Mouse (Mus musculus) granulocyte monocyte progenitor cell, adult 5-6 weeks (primary cell): ENCODE measurements around the gene Golm1. TPM values are rescaled to one million over a fixed set of nuclear protein-coding genes. Genes with fewer than 3 reads are reported as not detected.

ENCODE experiments used
- ATAC-seq: replicated peaks from 2 replicates; pipeline ENCODE4 v1.8.0; 2016; ENCODE audit warnings: mild to moderate bottlenecking, moderate TSS enrichment, inconsistent platforms; ENCODE audit not compliant: poor library complexity, severe bottlenecking
- total RNA-seq, 2 experiments: library from RNA; stranded (forward) in 1 of 2; stranded (reverse) in 1 of 2; fragments of 200-712, 200-1000 nt in 1 of 2; fragments of >200 nt in 1 of 2; fragmentation: Nextera tagmentation in 1 of 2; gene quantifications; 2 replicates each; pipeline ENCODE4 v1.2.3; 2014 to 2017

The Golm1 gene
- total RNA-seq, 2 experiments from 2014 or later: 7.2 to 12.4 TPM

DNA sequence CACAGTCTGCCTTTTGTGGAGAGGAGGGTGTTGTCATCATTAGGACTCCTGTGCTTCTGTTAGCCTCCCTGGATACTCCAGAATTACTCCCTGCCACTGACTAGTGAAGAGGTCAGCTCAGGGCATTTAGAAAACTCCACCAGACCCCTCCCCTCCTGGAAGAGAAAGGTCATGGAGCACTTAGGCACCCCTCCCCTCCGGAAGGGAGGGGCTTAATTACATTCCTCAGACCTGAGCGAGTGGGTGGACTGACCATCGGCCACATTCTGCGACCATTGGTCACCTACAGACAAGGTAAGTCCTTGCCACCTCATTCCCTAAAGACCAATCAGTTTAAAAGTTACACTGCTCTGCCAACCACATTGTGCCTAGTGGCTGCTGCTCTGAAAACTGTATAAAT is 3.7 kb upstream of the Golm1 start:
- no peak for ATAC-seq

DNA sequence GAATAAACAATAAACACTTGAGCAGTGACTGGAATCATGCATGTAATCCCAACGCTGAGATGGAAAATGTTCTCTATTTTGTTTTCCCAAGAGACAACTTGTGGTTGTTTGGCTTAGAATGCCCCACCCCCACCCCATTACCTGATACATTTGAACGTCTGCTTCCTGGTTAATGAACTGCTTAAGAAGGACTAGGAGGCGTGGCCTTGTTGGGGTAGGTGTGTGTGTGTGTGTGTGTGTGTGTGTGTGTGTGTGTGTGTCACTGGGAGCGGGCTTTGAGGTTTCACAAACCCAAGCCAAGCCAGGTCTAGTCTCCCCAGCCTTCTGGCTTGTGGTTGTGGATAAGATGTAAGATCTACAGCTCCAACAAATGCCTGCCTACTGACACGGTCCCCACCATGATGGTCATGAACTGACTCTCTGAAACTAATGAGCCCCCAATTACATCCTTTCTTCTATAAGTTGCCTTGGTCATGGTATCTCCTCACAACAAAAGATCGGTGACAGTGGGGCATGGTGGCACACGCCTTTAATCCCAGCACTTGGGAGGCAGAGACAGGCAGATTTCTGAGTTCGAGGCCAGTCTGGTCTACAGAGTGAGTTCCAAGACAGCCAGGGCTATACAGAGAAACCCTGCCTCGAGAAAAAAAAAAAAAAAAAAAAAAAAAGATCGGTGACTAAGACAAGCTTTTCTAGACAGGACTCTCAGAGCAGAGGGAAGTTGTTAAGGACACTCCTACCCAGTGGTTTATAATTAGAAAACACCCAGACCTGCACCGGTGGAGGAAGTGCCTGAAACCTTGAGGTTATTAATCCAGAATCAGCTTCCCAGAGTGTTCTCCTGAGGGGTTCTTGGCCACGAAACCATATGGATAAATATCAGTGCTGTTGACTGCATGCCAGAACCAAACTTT is 962 bp upstream of the Golm1 start:
- peak; percentile 48 for ATAC-seq

DNA sequence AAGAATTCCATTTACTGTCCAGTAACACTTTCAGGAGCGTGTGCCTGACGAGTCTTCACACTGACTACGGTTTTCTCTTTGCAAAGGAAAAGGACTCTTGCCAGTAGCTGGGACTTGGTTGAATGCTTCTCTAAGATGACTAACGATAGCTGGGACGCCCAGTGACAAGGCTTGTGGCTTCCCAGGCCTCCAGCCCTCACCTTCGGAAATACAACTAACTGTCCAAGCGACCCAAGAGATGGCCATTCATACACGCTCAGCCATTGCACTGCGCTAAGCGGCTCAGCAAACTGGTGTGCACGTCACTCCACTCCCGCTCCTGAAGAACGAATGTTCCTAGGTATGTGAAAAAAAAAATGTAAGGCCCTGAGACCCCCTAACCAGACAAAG is 855 bp downstream of the Golm1 start:
- ATAC-seq: no peak

DNA sequence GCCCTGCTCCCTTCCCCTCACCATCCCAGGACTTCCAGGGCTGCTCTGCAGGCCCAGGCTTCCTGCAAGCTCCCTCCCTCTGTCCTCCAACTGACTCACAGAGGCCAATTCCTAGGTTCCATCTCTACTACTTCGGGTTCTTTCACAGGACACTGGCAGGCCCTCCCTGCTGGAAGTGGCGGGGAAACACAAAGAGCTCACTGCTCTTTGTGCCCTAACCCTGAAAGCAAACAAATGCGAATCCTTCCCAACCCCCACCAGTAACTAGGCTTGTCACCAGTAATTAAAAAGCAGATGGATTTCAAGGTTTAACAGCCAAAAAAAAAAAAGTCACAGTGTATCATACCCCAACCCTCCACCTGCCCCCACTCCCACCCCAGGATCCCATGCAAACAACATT is 1.4 kb downstream of the Golm1 start:
- ATAC-seq: no peak

DNA sequence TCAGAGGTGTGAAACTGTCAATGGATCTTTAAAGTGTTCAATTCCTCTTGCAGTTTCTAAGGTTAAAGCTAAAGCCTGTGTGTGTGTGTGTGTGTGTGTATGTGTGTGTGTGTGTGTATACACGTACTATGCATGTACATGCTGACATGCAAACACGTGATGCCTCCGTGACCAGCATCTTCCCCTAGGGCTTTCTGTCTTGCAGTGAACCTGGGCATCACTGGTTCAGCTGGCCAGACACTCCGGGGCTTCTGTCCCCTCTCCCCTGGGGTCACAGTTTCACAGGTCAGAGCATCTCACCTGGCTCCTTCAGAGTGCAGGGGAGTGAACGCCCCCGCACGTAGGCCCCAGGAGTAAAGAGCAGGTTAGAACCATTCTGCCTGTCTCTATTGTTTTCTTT is 2.0 kb downstream of the Golm1 start:
- ATAC-seq: no peak

DNA sequence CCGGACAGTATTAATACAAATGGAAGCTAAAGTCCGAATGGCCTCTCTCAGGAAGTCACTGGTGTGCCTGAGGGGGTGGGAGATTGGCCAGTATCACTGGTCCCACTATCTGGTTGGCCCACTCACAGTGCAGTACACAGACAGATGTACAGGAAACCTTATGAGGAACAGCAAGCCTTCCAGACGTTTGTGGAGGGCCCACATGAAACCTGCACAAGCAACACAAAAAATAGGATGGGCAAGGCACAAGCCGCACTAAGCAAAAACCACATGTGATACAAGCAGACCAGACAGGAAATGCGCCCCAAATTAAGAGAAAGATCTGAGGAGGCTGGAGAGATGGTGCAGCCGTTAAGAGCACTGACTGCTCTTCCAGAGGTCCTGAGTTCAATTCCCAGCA is 3.4 kb downstream of the Golm1 start:
- peak; percentile 68 for ATAC-seq

DNA sequence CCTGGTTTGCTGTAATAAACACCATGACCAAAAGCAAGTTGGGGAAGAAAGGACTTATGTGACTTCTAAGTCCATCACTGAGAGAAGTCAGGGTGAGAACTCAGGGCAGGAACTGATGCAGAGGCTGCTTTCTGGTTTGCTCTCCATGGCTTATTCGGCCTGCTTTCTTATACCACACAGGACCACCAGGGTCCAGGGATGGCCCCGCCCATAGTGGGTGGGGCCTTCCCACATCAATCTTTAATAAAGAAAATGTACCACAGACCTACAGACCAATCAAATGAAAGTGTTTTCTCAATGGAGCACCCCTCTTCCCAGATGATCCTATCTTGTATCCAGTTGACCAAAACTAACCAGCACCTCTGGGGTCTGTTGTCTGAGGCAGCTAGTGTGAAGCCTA is 4.1 kb downstream of the Golm1 start:
- ATAC-seq: no peak

DNA sequence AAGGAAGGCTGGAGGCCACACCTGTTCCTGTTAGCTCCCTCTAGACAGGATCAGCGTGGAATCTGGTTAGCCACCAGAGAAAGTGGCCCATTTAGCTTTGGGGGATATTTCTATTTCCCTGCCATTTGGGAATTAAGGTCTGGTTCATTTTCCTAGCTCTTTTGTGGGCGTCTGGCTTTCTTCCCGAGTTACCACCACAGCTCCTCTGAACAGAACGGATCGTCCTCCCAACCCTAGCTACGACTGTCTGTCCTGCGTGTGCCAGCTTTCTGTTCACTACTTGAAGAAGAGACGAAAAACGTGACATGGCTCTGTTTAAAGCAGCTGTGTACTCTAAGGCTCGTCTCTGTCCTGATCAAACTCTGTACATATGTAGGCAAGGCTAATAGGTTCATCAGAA is 5.7 kb downstream of the Golm1 start:
- no peak for ATAC-seq

DNA sequence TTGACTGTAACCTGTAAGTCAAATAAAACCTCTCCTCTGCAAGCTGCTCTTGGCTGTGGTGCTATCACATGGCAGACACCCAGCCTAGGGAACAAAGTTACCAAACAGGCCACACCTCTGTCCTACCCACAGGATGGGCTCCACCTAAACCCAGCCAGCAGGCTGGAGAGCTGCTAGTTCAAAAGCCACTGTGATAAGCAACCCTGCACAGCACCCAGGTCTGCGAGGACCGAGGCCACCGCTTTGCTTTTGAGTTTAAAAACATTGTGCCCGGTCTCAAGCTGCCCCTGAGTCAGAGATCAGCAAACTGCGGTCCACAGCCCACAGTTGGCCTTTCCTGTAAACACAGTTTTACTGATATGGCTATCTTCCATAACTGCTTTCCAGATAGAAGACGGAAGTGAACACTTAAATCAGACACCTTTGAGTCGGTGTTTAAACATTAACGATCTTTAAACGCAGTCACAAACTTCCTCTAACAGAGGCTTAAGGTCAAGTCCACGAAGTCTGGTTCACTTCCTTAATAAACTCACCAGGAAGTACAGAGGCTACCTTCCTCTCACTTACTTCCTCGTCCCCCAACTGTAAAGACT is 7.0 kb downstream of the Golm1 start:
- ATAC-seq: peak; percentile 71

DNA sequence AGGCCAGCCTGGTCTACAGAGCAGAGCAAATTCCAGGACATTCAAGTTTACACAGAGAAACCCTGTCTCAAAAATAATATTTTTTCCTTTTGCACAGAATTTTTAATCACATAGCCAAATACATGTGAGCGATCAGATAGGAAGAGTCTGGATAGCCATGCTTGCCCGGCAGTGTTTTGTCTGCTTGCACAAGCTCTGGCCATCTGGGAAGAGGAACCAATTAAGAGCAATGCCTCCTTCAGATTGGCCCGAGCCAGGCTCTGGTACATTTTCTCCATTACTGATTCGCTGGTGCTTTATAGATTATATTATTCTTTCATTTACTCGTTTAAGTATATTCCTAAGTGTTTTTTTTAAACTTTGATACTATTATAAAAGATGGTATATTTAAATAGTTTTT is 7.8 kb downstream of the Golm1 start:
- peak; percentile 36 for ATAC-seq

DNA sequence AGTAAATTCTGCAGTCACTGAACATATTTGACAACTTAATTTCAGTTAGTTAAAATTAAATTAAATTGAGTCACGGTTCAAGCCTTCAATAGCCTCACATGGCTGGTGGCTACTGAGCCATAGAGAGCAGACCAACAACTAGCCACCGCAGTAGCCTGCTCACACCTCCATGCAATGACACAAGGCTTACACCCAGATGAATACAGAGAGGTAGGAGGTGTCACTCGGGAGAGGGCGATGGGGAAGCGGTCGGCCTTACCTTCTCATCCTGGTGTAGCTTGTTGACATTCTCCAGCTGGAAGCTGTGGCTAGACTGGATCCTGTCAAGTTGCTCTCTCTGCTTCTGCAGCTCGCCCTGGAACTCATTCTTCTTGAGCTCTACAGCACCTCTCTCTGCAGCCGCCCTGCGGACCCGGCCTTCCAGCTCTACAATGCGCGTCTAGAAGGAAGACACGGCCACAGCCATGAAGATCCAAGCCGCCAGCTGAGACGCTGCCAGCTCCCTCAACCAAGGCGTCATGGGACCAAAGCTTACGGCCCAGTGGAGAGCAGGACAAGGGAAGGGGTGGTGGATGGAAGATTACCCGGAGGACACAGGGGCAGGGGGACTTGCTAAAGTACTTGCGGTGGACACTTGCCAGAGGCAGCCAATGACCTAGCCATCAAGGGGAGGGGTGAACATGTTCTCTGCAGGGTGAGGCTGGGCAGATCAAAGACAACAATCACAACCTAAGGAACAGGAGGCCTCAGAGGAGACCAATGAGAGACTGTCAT is 11.5 kb downstream of the Golm1 start:
- ATAC-seq: no peak

DNA sequence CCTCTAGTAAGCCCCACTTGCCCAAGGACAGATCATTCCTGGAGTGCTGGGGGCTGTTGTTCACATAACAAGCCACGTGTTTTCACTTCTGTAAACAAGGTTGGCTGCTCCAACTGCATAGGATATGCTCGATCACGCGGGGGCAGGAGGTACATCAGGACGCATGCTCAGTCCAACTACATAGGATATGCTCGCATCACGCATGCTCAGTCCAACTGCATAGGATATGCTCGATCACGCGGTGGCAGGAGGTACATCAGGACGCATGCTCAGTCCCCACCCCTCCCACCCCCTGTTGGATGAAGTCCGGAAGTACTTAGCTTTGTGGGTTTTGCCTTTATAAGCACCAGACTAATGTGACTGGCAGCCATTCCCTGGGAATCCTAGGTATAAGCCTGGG is 13.6 kb downstream of the Golm1 start:
- ATAC-seq: no peak

DNA sequence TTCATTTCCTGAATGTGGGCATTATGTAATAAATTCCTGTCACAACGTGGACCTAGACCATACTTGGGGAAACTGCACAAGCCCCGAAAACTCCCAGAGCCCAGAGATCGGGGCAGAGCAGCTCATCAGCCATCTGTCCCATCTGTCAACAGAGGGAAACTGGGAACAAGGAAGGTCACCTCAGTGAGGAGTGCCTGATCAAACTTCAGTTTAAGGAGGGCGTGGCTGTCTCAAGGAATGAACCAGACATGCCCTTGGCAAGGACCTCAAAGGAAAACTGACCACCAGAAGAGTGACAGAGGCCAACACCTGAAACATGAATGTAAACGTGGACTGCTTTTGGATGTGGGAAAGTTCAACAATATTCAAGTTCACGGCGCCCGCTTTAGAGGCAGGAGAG is 14.2 kb downstream of the Golm1 start:
- ATAC-seq: no peak

DNA sequence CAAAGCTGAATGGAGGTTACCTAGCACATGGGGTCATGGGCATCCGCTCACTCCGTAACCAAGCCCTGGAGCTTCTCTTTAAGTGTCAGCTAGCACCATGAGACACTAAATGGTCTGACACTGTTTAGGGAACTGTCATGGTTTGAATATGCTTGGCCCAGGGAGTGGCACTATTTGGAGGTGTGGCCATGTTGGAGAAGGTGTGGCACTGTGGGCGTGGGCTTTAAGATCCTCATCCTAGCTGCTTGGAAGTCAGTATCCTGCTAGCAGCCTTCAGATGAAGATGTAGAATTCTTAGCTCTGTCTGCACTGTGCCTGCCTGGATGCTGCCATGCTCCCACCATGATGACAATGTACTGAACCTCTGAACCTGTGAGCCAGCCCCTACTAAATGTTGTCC is 15.2 kb downstream of the Golm1 start:
- ATAC-seq: no peak

DNA sequence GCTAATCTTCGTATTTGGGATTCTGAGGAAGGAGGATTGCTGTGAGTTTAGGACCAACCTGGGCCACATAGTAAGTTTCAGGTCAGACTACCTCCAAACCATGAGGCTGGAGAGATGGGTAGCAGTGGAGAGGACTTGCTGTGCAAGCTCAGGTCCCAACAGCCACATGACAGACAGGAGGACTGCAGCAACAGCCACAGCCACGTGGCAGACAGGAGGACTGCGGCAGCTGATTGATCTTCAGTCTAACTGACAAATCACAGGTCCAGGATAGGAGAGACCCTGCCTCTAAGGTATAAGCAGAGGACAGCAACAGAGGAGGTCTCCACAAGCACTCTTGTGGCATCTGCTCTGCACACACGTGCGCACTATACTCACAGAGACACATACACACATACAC is 17.8 kb downstream of the Golm1 start:
- ATAC-seq: no peak

DNA sequence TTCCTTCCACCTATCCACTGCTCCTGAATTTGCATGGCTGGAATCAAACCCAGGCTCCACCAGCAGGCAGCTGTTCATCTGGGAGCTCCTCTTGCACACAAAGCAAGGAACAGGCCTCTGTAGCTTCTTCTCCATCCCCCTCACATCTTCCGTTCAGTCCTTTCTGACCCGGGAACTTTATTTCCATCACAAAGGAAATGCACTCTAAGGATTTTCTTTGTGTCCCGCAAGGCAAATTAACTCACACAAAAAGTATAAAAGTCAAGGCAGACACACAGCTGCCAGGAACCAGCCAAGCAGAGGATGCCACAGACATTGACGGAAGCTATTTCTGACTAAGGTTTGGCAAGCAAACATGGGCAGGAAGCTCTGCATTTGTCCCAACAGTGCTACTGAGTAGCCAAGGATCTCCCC is 18.6 kb downstream of the Golm1 start:
- 0 out of 2 replicates have a peak, but pooled peaks have one; percentile 11 for ATAC-seq

DNA sequence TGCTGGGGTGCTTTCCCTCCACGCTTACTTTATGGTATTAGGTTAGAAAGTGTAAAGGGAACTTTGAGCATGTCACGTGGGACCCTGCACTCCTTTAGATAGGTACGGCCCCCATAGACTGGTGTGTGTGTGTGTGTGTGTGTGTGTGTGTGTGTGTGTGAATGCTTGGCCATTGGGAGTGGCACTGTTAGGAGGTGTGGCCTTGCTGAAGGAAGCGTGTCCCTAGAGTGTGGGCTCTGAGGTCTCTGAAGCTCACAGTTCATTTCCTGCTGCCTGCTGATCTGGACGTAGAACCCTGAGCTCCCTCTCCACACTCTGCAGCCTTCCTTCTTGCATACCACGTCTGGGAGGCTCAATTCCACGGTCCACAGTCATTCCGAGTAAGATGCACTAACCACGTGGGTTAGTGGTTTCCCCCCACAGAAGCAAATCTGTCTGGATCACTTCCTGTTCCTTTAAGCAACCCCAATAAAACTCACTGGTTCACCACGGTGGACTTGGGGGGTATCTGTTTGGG is 19.2 kb downstream of the Golm1 start:
- ATAC-seq: peak; percentile 90

DNA sequence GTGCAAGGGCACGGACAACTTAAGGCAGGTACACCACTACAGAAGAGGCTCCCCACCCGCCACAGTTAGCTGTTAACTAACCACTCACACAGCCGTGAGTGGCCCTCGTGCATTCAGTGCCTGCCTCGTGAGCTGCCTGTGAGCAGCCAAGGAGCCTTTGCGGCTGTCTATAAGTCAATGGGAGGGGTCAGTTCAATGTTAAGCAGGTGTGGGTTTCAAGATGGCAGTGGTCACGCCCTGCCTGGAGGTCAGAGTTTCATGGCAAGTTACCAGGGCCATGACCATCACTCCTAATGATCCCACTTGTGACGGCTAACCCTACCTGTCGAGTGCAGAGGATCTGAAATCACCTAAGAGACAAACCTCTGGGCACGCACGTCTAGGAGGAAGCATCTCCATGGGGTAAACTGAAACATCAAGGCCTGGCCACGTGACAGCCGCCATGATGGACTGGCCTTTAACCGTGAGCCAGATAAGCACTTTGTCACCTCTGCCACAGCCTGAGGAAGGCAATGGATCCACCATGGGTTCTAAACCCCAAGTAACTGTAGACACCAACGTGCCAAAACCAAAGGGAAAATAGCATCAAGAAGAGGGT is 19.8 kb downstream of the Golm1 start:
- no peak for ATAC-seq

DNA sequence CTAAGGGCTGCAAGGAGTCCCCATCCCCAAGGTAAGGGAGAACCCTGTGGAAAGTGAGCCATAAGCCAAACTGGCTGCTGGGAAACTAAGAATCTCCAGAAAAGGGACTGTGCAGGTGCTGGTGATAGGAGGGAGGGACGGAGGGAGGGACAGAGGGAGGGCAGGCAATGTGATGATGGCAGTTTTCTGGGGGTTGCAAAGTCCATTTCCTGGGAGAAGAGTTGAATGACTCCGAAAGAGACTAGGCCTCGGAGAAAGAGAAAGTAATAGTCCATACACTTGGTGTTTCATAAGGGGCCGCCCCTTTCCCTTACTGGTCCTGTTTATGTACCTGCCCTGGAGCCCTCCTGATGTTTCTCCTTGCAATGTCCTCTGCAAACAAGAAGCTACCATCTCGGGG is 21.1 kb downstream of the Golm1 start:
- ATAC-seq: no peak

DNA sequence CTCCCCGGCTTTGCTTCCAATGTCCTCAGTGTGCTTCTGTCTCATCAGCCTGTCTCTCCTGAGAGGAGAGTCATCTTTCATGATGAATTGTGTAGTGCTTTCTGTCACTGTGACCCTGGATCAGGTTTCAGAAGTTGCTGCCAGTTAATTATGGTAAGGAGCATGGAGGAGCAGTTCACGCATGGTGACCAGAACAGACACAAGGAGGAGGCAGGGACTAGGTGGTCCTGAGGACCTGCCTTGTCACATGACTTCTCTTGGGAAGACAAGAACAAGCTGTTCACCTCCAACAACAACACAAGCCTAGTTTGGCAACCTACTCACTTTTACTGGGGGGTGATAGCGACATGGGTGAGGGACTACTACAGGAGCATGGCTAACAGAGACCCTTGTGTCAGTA is 22.5 kb downstream of the Golm1 start:
- no peak for ATAC-seq

DNA sequence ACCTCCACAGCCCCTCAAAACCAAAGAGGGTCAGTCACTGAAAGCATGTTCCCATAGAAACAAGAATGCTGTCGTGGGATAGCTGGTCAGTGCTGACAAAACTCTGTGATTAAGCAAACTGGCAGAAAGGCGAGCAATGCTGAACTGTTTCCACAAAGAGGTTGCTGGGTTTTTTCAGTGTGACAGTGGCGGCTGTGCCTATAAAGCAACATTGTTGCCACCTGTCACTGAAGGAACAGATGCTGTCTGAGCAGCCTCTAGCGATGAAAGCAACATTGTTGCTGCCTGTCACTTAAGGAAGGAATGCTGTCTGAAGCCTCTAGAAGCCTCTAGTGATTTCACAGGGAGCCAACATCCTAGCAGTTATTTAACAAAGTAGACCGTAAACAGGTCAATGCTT is 23.0 kb downstream of the Golm1 start:
- no peak for ATAC-seq
